Mouse (Mus musculus) intestine, embryonic 14.5 days (tissue): ENCODE measurements at regions not wholly inside any gene's neighbourhood (a gene's known extent, or its start where the extent isn't known, plus 50 kb on each side); places are given as distances from the start of the nearest gene placed in this dataset.

Experiments
- ATAC-seq: fragments of 200-750 bp; cut with Nextera tagmentation; replicated peaks from 2 replicates; pipeline ENCODE4 v1.8.0; 2017; ENCODE audit warnings: low read depth, moderate number of reproducible peaks, moderate TSS enrichment, moderate library complexity; ENCODE audit not compliant: low FRiP score, low TSS enrichment
- DNase-seq: peaks from one replicate; pipeline ENCODE4 v3.0.0-alpha.2; 2018; ENCODE audit warnings: low spot score
- H3K27ac ChIP-seq: fragments of 300-500 bp; sonication (generic); 2 replicates; pipeline ENCODE4 v1.5.1; 2014; ENCODE audit warnings: low read depth, mild to moderate bottlenecking, control low read depth
- H3K27me3 ChIP-seq: fragments of 300-500 bp; sonication (generic); replicated peaks from 2 replicates; pipeline ENCODE4 v1.6.1; 2014; ENCODE audit warnings: low read length, control low read depth; ENCODE audit not compliant: control insufficient read depth, insufficient read depth
- H3K36me3 ChIP-seq: fragments of 300-500 bp; sonication (generic); 2 replicates; pipeline ENCODE4 v1.6.1; 2014; ENCODE audit warnings: low read length, control low read depth; ENCODE audit not compliant: control insufficient read depth, insufficient read depth
- H3K4me1 ChIP-seq: fragments of 300-500 bp; sonication (generic); replicated peaks from 2 replicates; pipeline ENCODE4 v1.6.1; 2014; ENCODE audit warnings: low read length, control low read depth, mixed read lengths; ENCODE audit not compliant: control insufficient read depth, insufficient read depth
- H3K4me2 ChIP-seq: fragments of 300-500 bp; sonication (generic); 2 replicates; pipeline ENCODE4 v1.6.1; 2014; ENCODE audit warnings: low read length
- H3K4me3 ChIP-seq: fragments of 300-500 bp; sonication (generic); 2 replicates; pipeline ENCODE4 v1.5.1; 2014; ENCODE audit warnings: low read depth, low read length, control low read depth, mixed read lengths
- H3K9ac ChIP-seq: fragments of 300-500 bp; sonication (generic); 2 replicates; pipeline ENCODE4 v1.6.1; 2014; ENCODE audit warnings: mild to moderate bottlenecking, low read length
- H3K9me3 ChIP-seq: fragments of 300-500 bp; sonication (generic); 2 replicates; pipeline ENCODE4 v1.6.1; 2016; ENCODE audit warnings: low read length, control low read depth; ENCODE audit not compliant: control insufficient read depth
- WGBS: fragments of 180-500 bp; shearing (Covaris S2); extraction: QIAGEN DNeasy Blood & Tissue Kit; methylation state at CpG from one replicate; pipeline ENCODE4 v1.1.7; 2014; 5-methylcytosine and 5-hydroxymethylcytosine counted together

DNA sequence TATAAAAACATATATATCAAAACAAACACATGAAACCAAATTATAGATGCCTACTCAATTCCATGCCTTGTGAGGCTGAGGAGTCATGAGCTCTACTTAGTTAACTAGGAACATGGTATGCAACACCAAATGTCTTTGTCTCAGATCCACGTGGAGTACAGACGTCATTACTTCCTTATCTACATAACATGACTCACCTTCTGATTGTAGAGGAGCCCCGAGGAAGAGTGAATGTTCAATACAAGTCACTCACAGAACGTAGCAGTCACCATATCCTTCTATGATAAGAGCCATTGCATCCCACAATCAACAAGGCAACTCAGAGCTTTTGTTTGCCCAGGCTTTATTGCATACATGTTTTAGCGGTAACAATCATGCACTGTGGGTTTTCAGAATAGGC is 364.6 kb downstream of the Rps29 start:
- 70% methylated on average over 5 of the region's 5 CpGs for WGBS
- Histone ChIP-seq H3K27me3 (no peaks in the 10 kb centered on the region), H3K4me2 (no peak overlapping the region), H3K36me3 (no peaks in the 10 kb centered on the region), H3K9me3 (no peaks in the 10 kb centered on the region), H3K4me1 (no peaks in the 10 kb centered on the region), H3K27ac (no peak overlapping the region), H3K9ac (no peak overlapping the region), H3K4me3 (no peak overlapping the region)
- DNase-seq (no peak), ATAC-seq (no peak; the same call in 1 of the 2 replicates)

DNA sequence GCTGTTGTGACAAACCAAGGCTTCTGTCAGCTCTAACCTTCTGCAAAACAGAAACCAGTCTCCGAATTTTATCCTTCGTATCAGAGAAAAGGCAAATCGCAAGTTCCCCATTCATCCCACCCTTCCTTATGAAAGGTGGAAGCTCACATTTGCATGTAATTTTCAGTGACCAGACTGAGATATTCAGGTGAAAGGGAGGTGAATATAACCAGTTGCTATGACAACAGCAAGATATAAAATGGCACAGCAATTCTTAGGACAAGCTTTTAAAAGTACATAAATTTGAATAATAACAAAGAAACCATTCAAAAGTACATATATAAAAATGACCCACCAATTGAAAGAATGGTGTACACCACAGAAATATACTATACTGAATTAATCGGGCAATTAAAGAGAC is 375.4 kb downstream of the Rps29 start:
- Histone ChIP-seq H3K4me1 (no peaks in the 10 kb centered on the region), H3K9ac (no peak overlapping the region), H3K9me3 (no peaks in the 10 kb centered on the region), H3K4me2 (no peak overlapping the region), H3K4me3 (no peak overlapping the region), H3K27me3 (no peaks in the 10 kb centered on the region), H3K27ac (no peak overlapping the region), H3K36me3 (no peaks in the 10 kb centered on the region)
- no peak for DNase-seq
- WGBS: 90% methylated on average over 4 of the region's 4 CpGs
- no peak for ATAC-seq

DNA sequence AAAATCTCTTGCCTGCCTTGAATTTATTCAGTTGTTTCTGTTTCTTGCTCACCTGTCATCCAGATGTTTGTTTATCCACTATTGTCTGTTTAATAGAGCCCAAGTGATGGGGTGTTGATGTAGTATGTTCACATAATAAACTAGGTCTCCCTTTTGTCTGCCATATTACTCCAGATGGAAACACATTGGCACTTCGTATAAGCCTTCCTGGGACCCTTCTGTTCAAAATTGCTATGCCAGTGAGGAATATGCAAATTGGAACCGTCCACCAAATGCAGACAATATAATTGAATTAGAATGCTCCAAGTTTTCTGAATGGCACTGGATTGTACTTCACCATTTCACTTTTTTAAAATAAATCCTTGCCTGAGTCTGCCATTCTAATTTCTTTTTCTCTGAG is 383.5 kb downstream of the Rps29 start:
- Histone ChIP-seq H3K9me3 (no peaks in the 10 kb centered on the region), H3K27me3 (no peaks in the 10 kb centered on the region), H3K9ac (no peak overlapping the region), H3K4me1 (no peaks in the 10 kb centered on the region), H3K4me3 (no peak overlapping the region), H3K4me2 (no peak overlapping the region), H3K27ac (no peak overlapping the region), H3K36me3 (no peaks in the 10 kb centered on the region)
- WGBS: 85% methylated on average over 2 of the region's 2 CpGs
- ATAC-seq (no peak), DNase-seq (no peak)

DNA sequence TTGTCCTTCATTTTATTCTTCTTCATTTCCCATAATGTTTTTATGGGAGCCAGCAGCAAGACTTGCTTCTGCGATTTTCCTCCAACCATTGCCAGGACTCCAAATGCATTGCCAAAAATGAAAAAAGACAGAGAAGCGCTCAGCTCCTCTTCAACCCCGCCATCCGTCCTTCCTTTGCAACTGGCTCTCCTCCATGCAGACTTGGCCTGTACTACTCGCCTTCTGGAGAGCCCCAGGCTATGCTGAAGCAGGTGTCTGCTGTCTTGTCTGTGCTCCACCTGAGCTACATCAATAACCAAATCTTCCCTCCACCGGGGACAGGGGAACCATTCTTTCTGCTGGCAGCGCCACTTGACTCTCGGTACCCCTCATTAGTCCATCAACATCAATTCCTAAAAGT is 384.2 kb downstream of the Rps29 start:
- no peak for ATAC-seq
- Histone ChIP-seq H3K27me3 (no peaks in the 10 kb centered on the region), H3K9ac (no peak overlapping the region), H3K4me3 (no peak overlapping the region), H3K4me1 (no peaks in the 10 kb centered on the region), H3K27ac (no peak overlapping the region), H3K36me3 (no peaks in the 10 kb centered on the region), H3K4me2 (no peak overlapping the region), H3K9me3 (no peaks in the 10 kb centered on the region)
- WGBS: 86% methylated on average over 8 of the region's 8 CpGs
- no peak for DNase-seq

DNA sequence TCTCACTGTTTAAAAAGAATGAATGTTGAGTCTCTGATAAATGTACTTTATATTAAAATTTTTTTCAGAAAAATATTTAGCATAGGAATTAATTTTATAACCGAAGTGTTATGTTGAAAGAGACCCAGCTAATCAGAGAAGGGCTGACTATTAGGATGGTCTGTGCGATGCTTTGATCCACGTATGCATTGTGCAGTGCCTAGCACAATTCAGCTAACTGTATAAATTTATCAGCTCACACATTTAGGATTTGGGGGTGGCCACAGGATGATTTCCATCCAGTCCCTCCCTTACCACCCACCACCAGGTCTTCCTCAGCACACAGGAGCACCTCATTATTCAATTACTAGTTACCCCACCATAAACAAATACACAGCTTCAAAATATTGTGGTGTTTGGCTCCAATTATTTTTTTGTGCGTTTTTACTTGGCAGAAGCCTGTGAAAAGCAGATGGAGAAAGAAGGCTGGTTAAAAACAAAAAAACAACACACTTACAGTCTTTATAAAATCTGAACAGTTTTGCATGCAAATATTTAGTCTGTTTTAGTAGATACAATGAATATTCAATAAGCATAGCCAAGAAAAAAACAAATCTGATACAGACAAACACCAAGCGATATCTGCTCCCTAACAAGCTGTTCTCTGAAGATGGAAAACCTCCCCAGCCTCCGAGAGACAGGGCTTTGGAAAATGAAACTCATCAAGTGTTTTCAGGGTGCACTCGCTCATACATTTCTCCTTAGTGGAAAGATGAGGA is 400.5 kb downstream of the Rps29 start:
- 83% methylated on average over 7 of the region's 7 CpGs for WGBS
- no peak overlapping the region for H3K4me2 ChIP-seq
- H3K9me3 ChIP-seq: no peaks in the 10 kb centered on the region
- H3K27ac ChIP-seq: no peak overlapping the region
- no peaks in the 10 kb centered on the region for H3K36me3 ChIP-seq
- H3K4me1 ChIP-seq: no peaks in the 10 kb centered on the region
- no peaks in the 10 kb centered on the region for H3K27me3 ChIP-seq
- DNase-seq (no peak), ATAC-seq (no peak)
- no peak overlapping the region for H3K9ac ChIP-seq
- H3K4me3 ChIP-seq: no peak overlapping the region

DNA sequence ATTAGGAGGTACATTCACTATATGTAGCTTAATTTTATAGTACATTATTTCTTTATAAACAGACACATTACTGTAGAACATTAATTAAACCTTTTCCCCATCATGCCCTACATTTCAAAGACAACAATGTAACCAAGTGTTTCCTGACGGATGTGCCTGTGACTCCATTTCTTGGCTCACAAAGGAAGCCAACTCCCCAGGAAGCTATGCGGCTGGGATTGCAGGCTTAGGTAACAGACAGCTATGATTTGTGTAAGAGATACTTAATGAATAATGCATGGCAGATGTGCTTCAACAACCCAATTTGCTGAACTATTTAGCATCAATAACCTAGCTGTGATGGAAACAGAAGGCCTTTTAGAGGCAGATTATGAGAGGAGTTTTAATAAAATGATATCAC is 430.1 kb downstream of the Rps29 start:
- H3K4me3 ChIP-seq: no peak overlapping the region
- no peak for DNase-seq
- no peaks in the 10 kb centered on the region for H3K36me3 ChIP-seq
- H3K9ac ChIP-seq: no peak overlapping the region
- no peaks in the 10 kb centered on the region for H3K27me3 ChIP-seq
- H3K4me2 ChIP-seq: no peak overlapping the region
- H3K9me3 ChIP-seq: no peaks in the 10 kb centered on the region
- WGBS: 73% methylated on average over 2 of the region's 2 CpGs
- H3K27ac ChIP-seq: no peak overlapping the region
- ATAC-seq: no peak
- no peaks in the 10 kb centered on the region for H3K4me1 ChIP-seq

DNA sequence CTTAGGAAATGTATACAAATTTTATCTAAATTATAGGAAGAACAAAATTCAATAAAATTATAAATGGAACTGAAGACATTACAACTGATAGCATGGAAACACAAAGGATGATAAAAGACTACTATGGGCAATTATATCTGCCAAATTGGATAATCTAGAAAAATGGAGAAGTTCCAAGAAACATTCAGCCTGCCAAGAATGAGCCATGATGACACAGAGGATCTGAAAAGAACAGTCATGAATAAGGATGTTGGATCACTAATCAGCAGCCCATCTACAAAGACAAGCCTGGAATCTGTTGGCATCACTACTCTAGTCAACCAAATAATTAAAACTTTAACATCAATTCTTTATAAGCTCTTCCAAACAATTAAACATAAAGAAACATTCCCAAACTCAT is 440.0 kb downstream of the Rps29 start:
- ATAC-seq (no peak), DNase-seq (no peak)
- Histone ChIP-seq H3K9me3 (no peaks in the 10 kb centered on the region), H3K9ac (no peak overlapping the region), H3K4me3 (no peak overlapping the region), H3K4me1 (no peaks in the 10 kb centered on the region), H3K27me3 (no peaks in the 10 kb centered on the region), H3K4me2 (no peak overlapping the region), H3K36me3 (no peaks in the 10 kb centered on the region), H3K27ac (no peak overlapping the region)

DNA sequence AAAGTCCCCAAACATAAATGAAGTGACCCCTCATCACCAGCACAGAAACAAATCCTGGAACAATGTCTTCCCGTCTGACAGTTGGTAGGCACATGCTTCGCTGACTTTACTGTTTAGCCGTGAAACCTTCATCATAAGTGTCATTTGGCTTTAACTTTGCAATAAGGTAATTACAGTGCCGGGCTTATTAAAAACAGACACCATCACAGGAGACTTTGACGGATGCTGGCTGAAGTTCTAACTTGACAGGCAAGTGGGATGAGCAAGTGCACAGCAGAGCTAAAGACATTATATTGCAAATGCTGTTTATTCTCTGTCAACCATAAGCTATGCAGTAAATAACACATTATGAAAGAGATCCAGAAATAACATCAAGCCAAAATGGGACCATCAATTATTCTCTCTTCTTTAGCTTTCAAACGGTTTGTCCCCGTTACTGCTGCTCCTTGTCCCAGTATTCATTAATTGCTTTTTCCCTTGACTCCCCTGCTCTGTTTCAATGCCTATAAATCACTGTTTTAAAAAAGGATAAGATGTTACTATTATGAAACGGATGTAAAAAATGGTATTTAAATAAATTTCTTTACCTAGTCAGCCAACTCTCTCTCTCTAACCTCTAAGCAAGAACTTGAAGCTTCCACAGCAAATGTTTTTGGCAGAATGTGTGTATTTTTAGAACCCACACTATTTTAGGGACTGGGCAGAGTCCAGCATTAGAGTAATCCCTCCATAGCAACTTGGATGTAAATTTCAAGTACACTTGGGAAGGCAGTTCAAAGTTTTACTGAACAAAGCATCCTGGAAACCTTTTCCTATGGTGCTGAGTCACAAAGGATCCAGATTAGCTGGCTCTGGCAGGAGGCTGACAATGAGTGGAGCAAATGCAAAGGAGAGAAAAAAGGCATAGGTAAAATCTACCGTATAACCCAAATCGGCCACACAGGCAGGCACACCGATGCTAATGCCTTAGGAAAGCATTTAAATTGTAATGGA is 464.4 kb downstream of the Rps29 start:
- H3K27ac ChIP-seq: no peak overlapping the region
- WGBS: 64% methylated on average over 11 of the region's 11 CpGs
- H3K27me3 ChIP-seq: no peaks in the 10 kb centered on the region
- no peaks in the 10 kb centered on the region for H3K9me3 ChIP-seq
- no peak for ATAC-seq
- H3K4me1 ChIP-seq: no peaks in the 10 kb centered on the region
- DNase-seq: no peak
- no peak overlapping the region for H3K4me2 ChIP-seq
- H3K9ac ChIP-seq: no peak overlapping the region
- H3K36me3 ChIP-seq: no peaks in the 10 kb centered on the region
- H3K4me3 ChIP-seq: no peak overlapping the region
